Mouse (Mus musculus): Measurements from ENCODE around the gene Prpf38b.
"Not testable (repeated sequence)": the region's sequence is repeated elsewhere in the genome, so short reads cannot be mapped to it uniquely, and the experiment has no call there.

Prpf38b gene

GRCm38 (mm10) chr3:108900681-108901080 is 10.8 kb downstream of the Prpf38b start:
- no peak for DNase-seq (ENCODE audit: low read depth, low spot score)

- no peak for DNase-seq (ENCODE audit: low read depth, low spot score)
Measured at GRCm38 (mm10) chr3:108900147-108900546, 11.4 kb downstream of the Prpf38b start.

GRCm38 (mm10) chr3:108898640-108899039 is 12.9 kb downstream of the Prpf38b start:
- DNase-seq (ENCODE audit: low read depth, low spot score) = no peak

- no peak for DNase-seq (ENCODE audit: low read depth, low spot score)
Measured at GRCm38 (mm10) chr3:108892914-108893313, 18.6 kb downstream of the Prpf38b start.

- DNase-seq (ENCODE audit: low read depth, low spot score) = no peak
Measured at GRCm38 (mm10) chr3:108892080-108892479, 19.4 kb downstream of the Prpf38b start.

GRCm38 (mm10) chr3:108889908-108890307 is 21.6 kb downstream of the Prpf38b start, which contains the start of gene Fndc7:
Gene Fndc7, minus strand, starts transcription at chr3:108890008.
- no peak for DNase-seq (ENCODE audit: low read depth, low spot score)

- DNase-seq (ENCODE audit: low read depth, low spot score) = no peak
Measured at GRCm38 (mm10) chr3:108887618-108887975, 23.9 kb downstream of the Prpf38b start.

GRCm38 (mm10) chr3:108886934-108887617 is 24.5 kb downstream of the Prpf38b start:
- no peak for DNase-seq (ENCODE audit: low read depth, low spot score)

- DNase-seq (ENCODE audit: low read depth, low spot score) = no peak
Measured at GRCm38 (mm10) chr3:108885686-108886530, 25.6 kb downstream of the Prpf38b start.

- no peak for DNase-seq (ENCODE audit: low read depth, low spot score)
Measured at GRCm38 (mm10) chr3:108884706-108885289, 26.7 kb downstream of the Prpf38b start.

GRCm38 (mm10) chr3:108883067-108883466 is 28.5 kb downstream of the Prpf38b start:
- no peak for DNase-seq (ENCODE audit: low read depth, low spot score)

- DNase-seq (ENCODE audit: low read depth, low spot score) = not testable (repeated sequence)
Measured at GRCm38 (mm10) chr3:108881873-108882272, 29.7 kb downstream of the Prpf38b start.

- DNase-seq (ENCODE audit: low read depth, low spot score) = peak; percentile 42
Measured at GRCm38 (mm10) chr3:108880544-108881507, 30.7 kb downstream of the Prpf38b start.

GRCm38 (mm10) chr3:108879836-108880435 is 31.6 kb downstream of the Prpf38b start:
- DNase-seq (ENCODE audit: low read depth, low spot score) = no peak

GRCm38 (mm10) chr3:108879129-108879528 is 32.4 kb downstream of the Prpf38b start:
- DNase-seq (ENCODE audit: low read depth, low spot score) = no peak

GRCm38 (mm10) chr3:108870631-108871030 is 40.9 kb downstream of the Prpf38b start:
- no peak for DNase-seq (ENCODE audit: low read depth, low spot score)

GRCm38 (mm10) chr3:108867449-108867848 is 44.1 kb downstream of the Prpf38b start:
- no peak for DNase-seq (ENCODE audit: low read depth, low spot score)

GRCm38 (mm10) chr3:108865676-108866075 is 45.9 kb downstream of the Prpf38b start:
- no peak for DNase-seq (ENCODE audit: low read depth, low spot score)

GRCm38 (mm10) chr3:108865129-108865528 is 46.4 kb downstream of the Prpf38b start:
- DNase-seq (ENCODE audit: low read depth, low spot score) = no peak

GRCm38 (mm10) chr3:108863091-108863490 is 48.4 kb downstream of the Prpf38b start:
- no peak for DNase-seq (ENCODE audit: low read depth, low spot score)

- DNase-seq (ENCODE audit: low read depth, low spot score) = not testable (repeated sequence)
Measured at GRCm38 (mm10) chr3:108862282-108862681, 49.2 kb downstream of the Prpf38b start.
